Mouse (Mus musculus): ENCODE measurements around the gene Morn2.

DNA sequence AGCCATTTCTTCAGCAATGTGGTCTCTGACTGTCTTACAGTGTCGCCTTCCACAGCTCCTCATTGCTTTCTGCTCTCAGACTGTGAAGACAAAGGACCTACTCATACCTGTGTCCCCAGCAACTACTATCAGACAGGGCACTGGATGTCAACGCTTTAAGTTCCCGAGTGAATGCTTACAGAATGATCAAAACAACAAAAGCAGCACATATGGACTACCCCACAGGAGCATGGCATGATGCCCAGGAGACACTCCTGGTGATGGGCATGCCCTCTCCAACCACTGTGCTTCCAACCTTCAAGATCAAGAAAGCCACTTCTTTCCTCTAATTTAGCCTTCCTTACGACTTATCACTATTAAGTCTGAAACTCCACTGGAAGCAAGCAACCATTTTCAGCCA is 22.9 kb upstream of the Morn2 start:
- TF ChIP-seq POLR2A (IDR thresholded peaks at IDR 0.05; ENCODE audit: borderline replicate concordance, extremely low read depth, low read depth, low read length) (no peak), CTCF (IDR thresholded peaks at IDR 0.05; ENCODE audit: insufficient read depth, low read length) (no peak)

Data from lung, adult 2 months (tissue).